Mouse (Mus musculus) cerebellum, postnatal 25 days (tissue): Measurements from ENCODE around the gene Ctsl.

Experiments
- DNase-seq, 2 experiments: peaks; one replicate each; pipeline ENCODE4 v3.0.0; 2021; ENCODE audit warnings: mixed read lengths in 2 of 2

The Ctsl gene

DNA sequence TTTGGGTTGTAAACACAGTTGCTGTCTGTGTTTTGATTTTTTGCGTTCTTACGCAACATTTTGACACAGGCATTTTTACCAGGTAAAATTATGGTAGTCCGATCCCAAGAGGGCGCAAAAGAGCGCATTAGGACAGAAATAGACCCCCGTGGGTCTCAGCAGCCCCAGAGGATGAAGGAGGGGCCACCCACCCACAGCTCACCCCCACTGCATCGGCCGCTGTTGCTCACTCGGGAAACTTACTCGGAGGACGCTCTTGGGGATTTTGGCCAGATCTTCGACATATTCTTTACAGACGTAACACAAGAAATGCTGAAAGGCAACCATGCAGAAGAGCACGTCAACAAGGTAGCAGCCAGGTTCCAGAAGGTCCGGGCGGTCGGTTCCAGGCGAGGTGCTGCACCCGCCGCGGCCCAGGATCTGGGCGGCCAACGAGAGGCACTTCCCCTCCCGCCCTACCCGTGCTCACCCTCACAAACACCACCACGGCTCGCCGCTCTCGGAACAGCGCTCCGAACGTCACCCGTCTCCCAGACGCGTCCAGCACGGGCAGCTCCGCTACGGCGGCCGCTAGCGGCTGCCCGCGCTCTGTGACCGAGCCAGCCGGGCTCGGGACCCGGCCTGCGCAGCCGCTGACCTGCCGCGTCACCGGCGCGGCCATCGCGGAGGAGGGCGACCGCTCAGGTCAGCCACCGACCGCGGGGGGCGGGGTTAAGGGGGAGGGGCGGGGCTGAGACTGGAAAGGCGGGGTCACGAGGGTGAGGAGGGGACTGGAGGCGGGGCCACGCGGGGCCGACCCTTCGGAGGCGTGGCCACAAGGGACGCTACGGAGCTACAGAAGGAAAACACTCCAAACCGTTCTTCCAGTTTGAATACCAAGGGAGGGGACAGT lies 58.4 kb downstream of the Ctsl start, which contains the start of gene Aaed1:
TSS of gene Aaed1 (minus strand) at position 687 of the 892 bp plus-strand sequence.
- peak; percentile 93 to 98 for DNase-seq

GRCm38 (mm10) chr13:64311266-64311665 lies 59.4 kb downstream of the Ctsl start:
- no peak for DNase-seq

DNA sequence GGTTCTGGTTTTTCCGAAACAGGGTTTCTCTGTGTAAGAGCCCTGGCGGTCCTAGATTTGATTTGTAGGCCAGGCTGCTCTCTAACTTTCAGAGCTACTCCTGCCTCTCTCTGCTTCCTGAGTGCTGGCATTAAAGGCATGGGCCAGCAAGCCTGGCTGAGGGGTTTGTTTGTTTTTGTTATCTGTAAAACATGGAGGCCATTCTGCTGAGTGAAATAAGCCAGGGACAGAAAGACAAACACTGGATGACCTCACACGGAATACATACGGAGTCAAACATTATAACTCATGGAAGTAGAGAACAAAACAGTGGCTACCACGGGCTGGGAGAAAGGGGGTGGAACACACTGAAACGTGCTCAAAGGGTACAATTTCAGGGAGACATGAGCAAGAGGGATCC lies 60.1 kb downstream of the Ctsl start:
- no peak for DNase-seq

- no peak for DNase-seq
Measured at GRCm38 (mm10) chr13:64309842-64310241, 60.8 kb downstream of the Ctsl start.
